Mouse (Mus musculus) liver, embryonic 14.5 days (tissue): ENCODE results near the gene Ankrd49. TPM values are rescaled to one million over a fixed set of nuclear protein-coding genes. Genes with fewer than 3 reads are reported as not detected.

Experiments
- ATAC-seq: fragments of 200-750 bp; cut with Nextera tagmentation; 2 replicates; pipeline ENCODE4 v1.8.0; 2017; ENCODE audit warnings: moderate number of reproducible peaks, mild to moderate bottlenecking, moderate library complexity; ENCODE audit not compliant: insufficient read depth
- DNase-seq, 3 experiments: peaks; one replicate each; pipeline ENCODE4 v3.0.0-alpha.2; 2012 to 2013; ENCODE audit warnings: low read depth in 3 of 3, low spot score in 3 of 3
- H3K27ac ChIP-seq: fragments of 300-500 bp; sonication (generic); 2 replicates; pipeline ENCODE4 v1.5.1; 2014; ENCODE audit warnings: moderate library complexity, mild to moderate bottlenecking, control low read depth, inconsistent platforms
- H3K27me3 ChIP-seq: fragments of 300-500 bp; sonication (generic); 2 replicates; pipeline ENCODE4 v1.6.1; 2014; ENCODE audit warnings: mild to moderate bottlenecking, low read length, moderate library complexity; ENCODE audit not compliant: control insufficient read depth, insufficient read depth
- H3K36me3 ChIP-seq: fragments of 300-500 bp; sonication (generic); replicated peaks from 2 replicates; pipeline ENCODE4 v1.6.1; 2014; ENCODE audit warnings: low read depth; ENCODE audit not compliant: control insufficient read depth, insufficient read depth
- H3K4me1 ChIP-seq, 2 experiments: fragments of 200-500 bp in 1 of 2; fragments of 300-500 bp in 1 of 2; sonication (generic) in 1 of 2; replicated peaks; 2 replicates each; pipeline ENCODE4 v1.6.1; 2012 to 2014; ENCODE audit warnings: antibody characterized with exemption in 1 of 2, inconsistent platforms in 1 of 2, low read length in 1 of 2; ENCODE audit not compliant: control insufficient read depth in 2 of 2, insufficient read depth in 2 of 2
- H3K4me2 ChIP-seq: fragments of 300-500 bp; sonication (generic); 2 replicates; pipeline ENCODE4 v1.6.1; 2014; ENCODE audit warnings: low read depth, mild to moderate bottlenecking, control low read depth, moderate library complexity
- H3K4me3 ChIP-seq, 2 experiments: fragments of 200-500 bp in 1 of 2; fragments of 300-500 bp in 1 of 2; sonication (generic) in 1 of 2; 2 replicates each; pipeline ENCODE4 v1.5.1; 2012 to 2014; ENCODE audit warnings: low read depth in 2 of 2, low read length in 2 of 2, mild to moderate bottlenecking in 2 of 2, control low read depth in 1 of 2, inconsistent platforms in 1 of 2, moderate library complexity in 1 of 2; ENCODE audit not compliant: insufficient read depth in 1 of 2
- H3K9ac ChIP-seq: fragments of 300-500 bp; sonication (generic); replicated peaks from 2 replicates; pipeline ENCODE4 v1.6.1; 2014; ENCODE audit warnings: mild to moderate bottlenecking, control low read depth, moderate library complexity
- H3K9me3 ChIP-seq: fragments of 300-500 bp; sonication (generic); 2 replicates; pipeline ENCODE4 v1.6.1; 2016; ENCODE audit warnings: low read length, mixed read lengths; ENCODE audit not compliant: control insufficient read depth
- CTCF ChIP-seq: IDR thresholded peaks from 2 replicates; pipeline ENCODE4 v1.5.1; 2016; ENCODE audit warnings: antibody characterized with exemption, low read depth, control low read depth
- EP300 ChIP-seq: IDR thresholded peaks from 2 replicates; pipeline ENCODE4 v1.6.1; 2016; ENCODE audit warnings: antibody characterized with exemption, low read depth
- WGBS: fragments of 180-500 bp; shearing (Covaris S2); extraction: QIAGEN DNeasy Blood & Tissue Kit; methylation state at CpG from one replicate; pipeline ENCODE4 v1.1.7; 2014; ENCODE audit not compliant: insufficient replicate concordance; 5-methylcytosine and 5-hydroxymethylcytosine counted together
- polyA plus RNA-seq, 2 experiments: library from polyadenylated mRNA; depleted of rRNA in 1 of 2; stranded (reverse) in 1 of 2; unstranded in 1 of 2; fragments of >200 nt; fragmentation: Nextera tagmentation in 1 of 2; extraction: Ambion mirVana in 1 of 2; gene quantifications; 2 replicates each; pipeline versions ENCODE4 v1.2.1 to v1.2.3; 2012 to 2014

The Ankrd49 gene
- polyA plus RNA-seq, 2 experiments, result 13.6 to 28.4 TPM

DNA sequence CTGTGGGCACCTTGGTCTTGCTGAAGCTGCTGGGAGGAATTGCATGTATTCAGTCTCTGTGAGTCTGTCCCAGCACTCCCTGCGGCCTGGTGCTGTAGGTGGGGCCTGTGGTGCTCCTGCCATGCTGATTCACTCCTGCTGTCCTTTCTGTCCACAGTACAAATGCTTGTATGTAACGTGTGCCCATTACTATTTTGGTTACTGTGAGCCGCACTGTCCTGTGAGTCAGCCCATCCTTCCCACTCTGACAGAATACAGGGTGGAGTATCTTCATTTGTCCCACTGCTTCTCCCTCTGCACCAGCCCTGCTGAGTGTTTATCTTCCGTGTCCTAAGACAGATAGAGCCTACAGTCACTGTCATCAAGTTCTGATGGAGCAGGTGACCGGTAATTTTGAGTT lies 25.5 kb upstream of the Ankrd49 start:
- H3K27ac ChIP-seq, result no peak overlapping the region
- no peak overlapping the region for H3K4me3 ChIP-seq
- no peak overlapping the region for H3K9ac ChIP-seq
- DNase-seq (no peak), ATAC-seq (no peak)
- H3K9me3 ChIP-seq, result no peaks in the 10 kb centered on the region
- no peaks in the 10 kb centered on the region for H3K27me3 ChIP-seq
- WGBS, result 84% methylated on average over 5 of the region's 5 CpGs
- TF ChIP-seq CTCF (no peak), EP300 (no peak)
- peaks cover 53% of the 10 kb centered on the region for H3K36me3 ChIP-seq
- no peaks in the 10 kb centered on the region for H3K4me1 ChIP-seq
- H3K4me2 ChIP-seq, result no peak overlapping the region

DNA sequence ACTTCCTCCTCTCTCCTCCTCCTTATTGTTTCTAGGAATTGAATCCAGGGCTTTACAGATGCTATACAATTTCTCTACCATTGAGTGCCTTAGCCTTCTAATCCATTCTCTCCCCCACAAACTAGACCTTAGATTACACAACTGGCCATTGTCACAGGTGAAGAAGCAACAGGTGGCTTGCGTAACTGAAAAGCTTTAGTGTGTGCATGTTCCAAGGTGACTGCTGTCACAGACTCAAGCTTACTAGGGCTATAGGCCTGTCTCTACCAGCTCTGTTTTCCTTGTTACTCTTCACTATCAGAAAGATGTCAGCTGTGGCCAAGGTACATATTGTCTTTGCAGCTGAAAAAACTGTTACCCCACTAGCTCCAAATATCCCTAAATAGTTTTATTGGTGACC lies 22.1 kb upstream of the Ankrd49 start:
- WGBS, result 96% methylated on average over 1 of the region's 1 CpGs
- ATAC-seq (no peak), DNase-seq (no peak)
- no peak for TF ChIP-seq CTCF
- TF ChIP-seq EP300, result no peak
- Histone ChIP-seq H3K9me3 (no peaks in the 10 kb centered on the region), H3K4me1 (no peaks in the 10 kb centered on the region), H3K4me3 (no peak overlapping the region), H3K4me2 (no peak overlapping the region), H3K27me3 (no peaks in the 10 kb centered on the region), H3K36me3 (peaks cover 55% of the 10 kb centered on the region), H3K27ac (no peak overlapping the region), H3K9ac (no peak overlapping the region)

DNA sequence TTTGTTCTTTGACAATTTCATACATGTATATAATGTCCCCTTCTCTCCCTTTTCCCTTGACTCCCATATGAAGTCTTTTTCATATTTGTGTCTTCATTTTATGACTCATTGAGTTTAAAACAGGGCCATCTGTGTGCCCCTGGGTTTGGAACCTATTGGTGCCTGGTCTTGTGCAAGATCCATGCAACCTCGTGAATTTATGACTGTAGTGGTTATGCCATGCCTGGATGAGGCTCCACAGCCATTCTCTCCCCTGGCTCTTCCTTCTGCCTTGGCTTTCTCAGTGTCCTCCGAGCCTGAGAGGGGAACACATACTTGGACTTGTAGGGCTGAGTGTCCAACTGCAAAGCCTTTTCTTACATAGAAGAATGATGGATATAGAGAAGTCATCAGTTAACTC lies 21.1 kb upstream of the Ankrd49 start:
- no peaks in the 10 kb centered on the region for H3K27me3 ChIP-seq
- H3K9me3 ChIP-seq, result no peaks in the 10 kb centered on the region
- 80% methylated on average over 2 of the region's 2 CpGs for WGBS
- H3K36me3 ChIP-seq, result peaks cover 52% of the 10 kb centered on the region
- no peaks in the 10 kb centered on the region for H3K4me1 ChIP-seq
- no peak for ATAC-seq
- no peak overlapping the region for H3K4me2 ChIP-seq
- no peak overlapping the region for H3K4me3 ChIP-seq
- no peak for TF ChIP-seq EP300
- TF ChIP-seq CTCF, result no peak
- no peak for DNase-seq
- no peak overlapping the region for H3K27ac ChIP-seq
- H3K9ac ChIP-seq, result no peak overlapping the region

DNA sequence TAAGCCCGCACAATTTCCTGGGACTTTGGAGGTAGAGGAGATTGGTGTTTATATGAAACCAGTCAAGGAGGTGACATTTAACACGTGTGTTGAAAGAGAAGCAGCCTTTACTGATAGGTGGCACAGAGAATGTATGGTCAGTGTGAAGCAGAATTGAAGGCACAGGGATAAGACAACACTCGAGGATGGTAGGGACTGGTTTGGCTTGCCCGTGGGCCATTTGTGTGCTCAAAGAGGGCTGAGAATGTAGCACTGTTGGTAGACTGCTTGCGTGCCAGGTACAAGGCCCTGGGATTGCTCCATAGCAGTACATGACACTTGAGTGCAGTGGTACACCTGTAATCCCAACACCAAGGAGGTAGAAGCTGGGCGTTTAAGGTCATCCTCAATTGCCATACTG lies 2.7 kb upstream of the Ankrd49 start:
- no peak for DNase-seq
- no peak overlapping the region for H3K27ac ChIP-seq
- H3K4me2 ChIP-seq, result no peak overlapping the region
- no peak for ATAC-seq
- H3K9ac ChIP-seq, result no peak overlapping the region
- 77% methylated on average over 6 of the region's 6 CpGs for WGBS
- no peaks in the 10 kb centered on the region for H3K9me3 ChIP-seq
- H3K36me3 ChIP-seq, result peaks cover 41% of the 10 kb centered on the region
- no peaks in the 10 kb centered on the region for H3K27me3 ChIP-seq
- H3K4me3 ChIP-seq, result no peak overlapping the region
- TF ChIP-seq EP300 (no peak), CTCF (no peak)
- H3K4me1 ChIP-seq, result no peaks in the 10 kb centered on the region; a peak in 1 of 4 replicates

DNA sequence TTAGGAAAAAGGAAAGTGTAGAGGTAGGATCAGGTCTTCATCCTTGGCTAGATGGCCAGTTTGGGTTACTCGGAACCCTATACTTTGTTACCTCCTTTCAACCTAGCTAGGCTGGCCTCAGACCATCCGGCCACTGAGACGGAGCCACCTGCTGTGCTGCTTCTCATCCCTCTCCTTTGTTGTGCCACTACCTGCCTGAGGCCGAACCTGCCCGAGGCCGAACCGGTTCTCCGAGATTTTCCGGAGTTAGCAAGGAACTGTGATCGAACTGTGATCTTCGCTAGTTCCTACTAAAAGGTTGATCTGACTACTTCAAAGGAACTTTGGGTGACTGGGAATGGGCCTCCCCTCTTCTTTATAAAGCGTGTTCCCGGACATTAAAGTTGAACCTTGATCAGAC lies 6.3 kb downstream of the Ankrd49 start:
- H3K4me3 ChIP-seq, result no peak overlapping the region

More for the DNA sequence above, 6.3 kb downstream of the Ankrd49 start:
- Histone ChIP-seq H3K36me3 (peaks cover 18% of the 10 kb centered on the region), H3K27ac (no peak overlapping the region), H3K27me3 (no peaks in the 10 kb centered on the region), H3K4me1 (no peaks in the 10 kb centered on the region), H3K9ac (no peak overlapping the region), H3K9me3 (no peaks in the 10 kb centered on the region), H3K4me2 (no peak overlapping the region)
- WGBS, result 64% methylated on average over 13 of the region's 13 CpGs
- no peak for ATAC-seq
- DNase-seq, result no peak
- TF ChIP-seq CTCF (no peak), EP300 (no peak)
